Mouse (Mus musculus) bone marrow, adult 2 months (tissue): ENCODE measurements around the gene Rasd1. TPM values are rescaled to one million over a fixed set of nuclear protein-coding genes. Genes with fewer than 3 reads are reported as not detected.

Experiments used
- H3K27ac ChIP-seq: fragments of 200-500 bp; 2 replicates; pipeline ENCODE4 v1.5.1; 2012; ENCODE audit warnings: low read depth, mild to moderate bottlenecking, control low read depth, inconsistent platforms, low read length; ENCODE audit not compliant: control insufficient read depth, poor library complexity, insufficient read depth
- H3K4me1 ChIP-seq: fragments of 200-500 bp; 2 replicates; pipeline ENCODE4 v1.6.1; 2011; ENCODE audit warnings: low read length; ENCODE audit not compliant: control insufficient read depth, insufficient read depth
- H3K4me3 ChIP-seq: fragments of 200-500 bp; replicated peaks from 2 replicates; pipeline ENCODE3; 2011; ENCODE audit warnings: mild to moderate bottlenecking, low read depth, low read length, control low read depth; ENCODE audit not compliant: control insufficient read depth
- CTCF ChIP-seq: fragments of 200-500 bp; IDR thresholded peaks from 2 replicates; pipeline ENCODE4 v1.5.1; 2011; ENCODE audit warnings: low read length, control low read depth; ENCODE audit not compliant: control insufficient read depth, insufficient read depth
- POLR2A ChIP-seq: fragments of 200-500 bp; IDR thresholded peaks from 2 replicates; pipeline ENCODE4 v1.6.1; 2011; ENCODE audit warnings: low read depth, mild to moderate bottlenecking, control low read depth, low read length, borderline replicate concordance; ENCODE audit not compliant: control insufficient read depth
- WGBS: fragments of 180-500 bp; shearing (Covaris S2); methylation state at CpG from one replicate; pipeline ENCODE4 v1.1.7; 2018; 5-methylcytosine and 5-hydroxymethylcytosine counted together
- polyA plus RNA-seq: library from polyadenylated mRNA; stranded (reverse); fragments of >200 nt; gene quantifications from 2 replicates; pipeline ENCODE4 v1.2.4, GENCODE M21; 2011; ENCODE audit warnings: low replicate concordance; ENCODE audit not compliant: missing spikeins, insufficient read depth, insufficient read length

The Rasd1 gene
- polyA plus RNA-seq, 1 experiment: 2.5 TPM

- no peak overlapping the region for H3K4me3 ChIP-seq
- TF ChIP-seq POLR2A (no peak), CTCF (no peak)
- peaks cover 7% of the 10 kb centered on the region; the same call in 1 of the 2 replicates for H3K4me1 ChIP-seq
- WGBS: 93% methylated on average over 3 of the region's 3 CpGs
- H3K27ac ChIP-seq: no peak overlapping the region
Observed at GRCm38 (mm10) chr11:59937023-59937422, 27.7 kb downstream of the Rasd1 start.

GRCm38 (mm10) chr11:59933943-59934342 lies 30.8 kb downstream of the Rasd1 start:
- TF ChIP-seq POLR2A (no peak), CTCF (no peak)
- 80% methylated on average over 12 of the region's 12 CpGs for WGBS
- Histone ChIP-seq H3K4me1 (0 out of 2 replicates have a peak, but pooled peaks cover 2% of the 10 kb centered on the region), H3K4me3 (no peak overlapping the region), H3K27ac (no peak overlapping the region)

GRCm38 (mm10) chr11:59932560-59933337 lies 32.0 kb downstream of the Rasd1 start:
- no peak overlapping the region for H3K4me3 ChIP-seq
- TF ChIP-seq CTCF: no peak
- TF ChIP-seq POLR2A: no peak
- 0 out of 2 replicates have a peak, but pooled peaks cover 2% of the 10 kb centered on the region for H3K4me1 ChIP-seq
- no peak overlapping the region for H3K27ac ChIP-seq
- WGBS: 53% methylated on average over 9 of the region's 9 CpGs

- WGBS: 79% methylated on average over 4 of the region's 4 CpGs
- no peak overlapping the region for H3K4me3 ChIP-seq
- TF ChIP-seq CTCF (no peak), POLR2A (no peak)
- no peak overlapping the region for H3K27ac ChIP-seq
- 0 out of 2 replicates have a peak, but pooled peaks cover 2% of the 10 kb centered on the region for H3K4me1 ChIP-seq
Observed at GRCm38 (mm10) chr11:59930031-59930430, 34.7 kb downstream of the Rasd1 start.

GRCm38 (mm10) chr11:59921265-59921664 lies 43.5 kb downstream of the Rasd1 start:
- no peak overlapping the region for H3K27ac ChIP-seq
- 68% methylated on average over 7 of the region's 7 CpGs for WGBS
- no peak for TF ChIP-seq POLR2A
- no peaks in the 10 kb centered on the region; the same call in 1 of the 2 replicates for H3K4me1 ChIP-seq
- no peak overlapping the region for H3K4me3 ChIP-seq

GRCm38 (mm10) chr11:59920331-59920730 lies 44.4 kb downstream of the Rasd1 start:
- TF ChIP-seq POLR2A (no peak), CTCF (no peak)
- H3K4me1 ChIP-seq: no peaks in the 10 kb centered on the region; the same call in 1 of the 2 replicates
- no peak overlapping the region for H3K27ac ChIP-seq
- H3K4me3 ChIP-seq: no peak overlapping the region
- 0% methylated on average over 5 of the region's 5 CpGs for WGBS

- Histone ChIP-seq H3K4me3 (no peak overlapping the region), H3K27ac (no peak overlapping the region), H3K4me1 (no peaks in the 10 kb centered on the region; the same call in 1 of the 2 replicates)
- whole genome bisulfite sequencing: 68% methylated on average over 3 of the region's 3 CpGs
- TF ChIP-seq POLR2A: no peak
- no peak for TF ChIP-seq CTCF
Observed at GRCm38 (mm10) chr11:59919401-59919800, 45.3 kb downstream of the Rasd1 start.

- TF ChIP-seq CTCF: no peak
- no peak for TF ChIP-seq POLR2A
- Histone ChIP-seq H3K4me1 (no peaks in the 10 kb centered on the region; the same call in 1 of the 2 replicates), H3K27ac (no peak overlapping the region), H3K4me3 (no peak overlapping the region)
- 6% methylated on average over 4 of the region's 4 CpGs for WGBS
Observed at GRCm38 (mm10) chr11:59918014-59918413, 46.7 kb downstream of the Rasd1 start.
